Mouse (Mus musculus) CH12.LX (cell line): ENCODE measurements at regions not wholly inside any gene's neighbourhood (a gene's known extent, or its start where the extent isn't known, plus 50 kb on each side); places are given as distances from the start of the nearest gene placed in this dataset.

Source experiments
- CHD2 ChIP-seq: IDR thresholded peaks from 2 replicates; pipeline ENCODE4 v1.6.1; 2011; ENCODE audit warnings: low read length, improper control_type of control experiment
- CTCF ChIP-seq, 2 experiments: IDR thresholded peaks in 1 of 2; conservative IDR thresholded peaks in 1 of 2; 2 replicates each; pipeline ENCODE4 v1.5.1; 2011 to 2012; ENCODE audit warnings: low read depth in 2 of 2, low read length in 2 of 2, improper control_type of control experiment in 1 of 2, inconsistent platforms in 1 of 2, mild to moderate bottlenecking in 1 of 2, moderate library complexity in 1 of 2
- ETS1 ChIP-seq: conservative IDR thresholded peaks from 2 replicates; pipeline ENCODE4 v1.6.1; 2012; ENCODE audit warnings: low read depth, mild to moderate bottlenecking, inconsistent platforms, low read length, improper control_type of control experiment, moderate library complexity
- GABPA ChIP-seq: IDR thresholded peaks from 2 replicates; pipeline ENCODE4 v1.6.1; 2012; ENCODE audit warnings: low read depth, low read length, improper control_type of control experiment, inconsistent platforms; ENCODE audit not compliant: insufficient replicate concordance
- KAT2A ChIP-seq: IDR thresholded peaks from 2 replicates; pipeline ENCODE4 v1.6.1; 2012; ENCODE audit warnings: low read length, improper control_type of control experiment, inconsistent platforms; ENCODE audit not compliant: insufficient replicate concordance
- POLR2A ChIP-seq: IDR thresholded peaks from 2 replicates; pipeline ENCODE4 v1.6.1; 2011; ENCODE audit warnings: low read depth, mild to moderate bottlenecking, improper control_type of control experiment, low read length
- RCOR1 ChIP-seq: conservative IDR thresholded peaks from 2 replicates; pipeline ENCODE4 v1.6.1; 2012; ENCODE audit warnings: low read depth, mild to moderate bottlenecking, inconsistent platforms, low read length, improper control_type of control experiment
- TCF12 ChIP-seq: IDR thresholded peaks from 2 replicates; pipeline ENCODE4 v1.6.1; 2014; ENCODE audit warnings: low read depth, mild to moderate bottlenecking, inconsistent platforms, low read length, improper control_type of control experiment

GRCm38 (mm10) chr10:19443516-19443915 lies 87.2 kb downstream of the Olig3 start:
- no peak for TF ChIP-seq KAT2A
- no peak for TF ChIP-seq POLR2A
- TF ChIP-seq CTCF (conservative IDR thresholded peaks at IDR 0.05 in 1 of 2, IDR thresholded peaks at IDR 0.05 in 1 of 2; ENCODE audit: low read depth in 2 of 2, low read length in 2 of 2) = no peak
- TF ChIP-seq GABPA = no peak
- TF ChIP-seq ETS1 = no peak
- TF ChIP-seq RCOR1 = no peak
- no peak for TF ChIP-seq CHD2
- no peak for TF ChIP-seq TCF12
